Mouse (Mus musculus) ovary, postnatal 36 days (tissue): ENCODE measurements around the gene Kng1.
A peak's percentile ranks its signal among the peaks of the same experiment; 100 is the strongest.
"Not testable (repeated sequence)": the region's sequence is repeated elsewhere in the genome, so short reads cannot be mapped to it uniquely, and the experiment has no call there.

Experiments used
- DNase-seq: peaks from one replicate; pipeline ENCODE4 v3.0.0; 2022; ENCODE audit warnings: low spot score, mixed read lengths

The Kng1 gene

GRCm38 (mm10) chr16:23057668-23058447 is at the start of gene Kng1:
Gene Kng1, plus strand, starts transcription at chr16:23057865.
- not testable (repeated sequence) for DNase-seq

GRCm38 (mm10) chr16:23013786-23014185 is 43.9 kb upstream of the Kng1 start:
- not testable (repeated sequence) for DNase-seq

- DNase-seq = not testable (repeated sequence)
These were observed 43.0 kb upstream of the Kng1 start for GRCm38 (mm10) chr16:23014645-23015044.

- not testable (repeated sequence) for DNase-seq
These were observed 37.1 kb upstream of the Kng1 start for GRCm38 (mm10) chr16:23020571-23020970.

GRCm38 (mm10) chr16:23025111-23025510 is 32.6 kb upstream of the Kng1 start:
- no peak for DNase-seq

GRCm38 (mm10) chr16:23026582-23026981 is 31.1 kb upstream of the Kng1 start:
- DNase-seq = no peak

GRCm38 (mm10) chr16:23027341-23027740 is 30.3 kb upstream of the Kng1 start:
- DNase-seq = not testable (repeated sequence)

GRCm38 (mm10) chr16:23028966-23029600 is 28.6 kb upstream of the Kng1 start, which contains the start of gene Kng2:
Gene Kng2, minus strand, starts transcription at chr16:23029482.
- not testable (repeated sequence) for DNase-seq

- DNase-seq = no peak
These were observed 26.8 kb upstream of the Kng1 start for GRCm38 (mm10) chr16:23030673-23031435.

GRCm38 (mm10) chr16:23033673-23034072 is 24.0 kb upstream of the Kng1 start:
- no peak for DNase-seq

- DNase-seq = no peak
These were observed 19.9 kb upstream of the Kng1 start for GRCm38 (mm10) chr16:23037744-23038143.

GRCm38 (mm10) chr16:23039281-23039680 is 18.4 kb upstream of the Kng1 start:
- DNase-seq = no peak

- peak; percentile 46 for DNase-seq
These were observed 16.8 kb upstream of the Kng1 start for GRCm38 (mm10) chr16:23040876-23041275.

- DNase-seq = no peak
These were observed 11.3 kb upstream of the Kng1 start for GRCm38 (mm10) chr16:23046319-23046718.

GRCm38 (mm10) chr16:23059630-23060029 is 2.0 kb downstream of the Kng1 start:
- not testable (repeated sequence) for DNase-seq

GRCm38 (mm10) chr16:23060781-23061325 is 3.2 kb downstream of the Kng1 start:
- DNase-seq = not testable (repeated sequence)

- not testable (repeated sequence) for DNase-seq
These were observed 19.9 kb downstream of the Kng1 start for GRCm38 (mm10) chr16:23077516-23077915.

GRCm38 (mm10) chr16:23087159-23087558 is 29.5 kb downstream of the Kng1 start:
- DNase-seq = not testable (repeated sequence)

GRCm38 (mm10) chr16:23087712-23088111 is 30.0 kb downstream of the Kng1 start:
- DNase-seq = not testable (repeated sequence)

- DNase-seq = not testable (repeated sequence)
These were observed 30.8 kb downstream of the Kng1 start for GRCm38 (mm10) chr16:23088491-23088890.

GRCm38 (mm10) chr16:23091345-23091744 is 33.7 kb downstream of the Kng1 start:
- not testable (repeated sequence) for DNase-seq

- DNase-seq = no peak
These were observed 35.8 kb downstream of the Kng1 start for GRCm38 (mm10) chr16:23093321-23093953.
